Mouse (Mus musculus) embryonic facial prominence, embryonic 10.5 days (tissue): ENCODE data around the gene Gm8764. TPM values are rescaled to one million over a fixed set of nuclear protein-coding genes. Genes with fewer than 3 reads are reported as not detected.

ENCODE experiments used
- polyA plus RNA-seq: library from polyadenylated mRNA; unstranded; fragments of >200 nt; fragmentation: Nextera tagmentation; extraction: Ambion mirVana; gene quantifications from 2 replicates; pipeline ENCODE4 v1.2.1, GENCODE M21; 2016

Gene Gm8764
- polyA plus RNA-seq, 1 experiment from 2014 or later, result not detected

Other genes with a start within 250 kb of the Gm8764 start
- gene Gm21293, start 17.0 kb upstream of the Gm8764 start, polyA plus RNA-seq, result not detected in 2 replicates
- not detected in 2 replicates for gene Gm6763, start 8.5 kb upstream of the Gm8764 start, polyA plus RNA-seq
- not detected in 2 replicates for gene Gm21304, start 8.5 kb downstream of the Gm8764 start, polyA plus RNA-seq
- gene Gm21312, start 17.0 kb downstream of the Gm8764 start, polyA plus RNA-seq, result not detected in 2 replicates
- not detected in 2 replicates for gene Gm20765, start 25.5 kb downstream of the Gm8764 start, polyA plus RNA-seq
- gene Gm4340, start 34.0 kb downstream of the Gm8764 start, polyA plus RNA-seq, result not detected in 2 replicates